Mouse (Mus musculus): ENCODE measurements around the gene Zfp511.

Gene Zfp511

DNA sequence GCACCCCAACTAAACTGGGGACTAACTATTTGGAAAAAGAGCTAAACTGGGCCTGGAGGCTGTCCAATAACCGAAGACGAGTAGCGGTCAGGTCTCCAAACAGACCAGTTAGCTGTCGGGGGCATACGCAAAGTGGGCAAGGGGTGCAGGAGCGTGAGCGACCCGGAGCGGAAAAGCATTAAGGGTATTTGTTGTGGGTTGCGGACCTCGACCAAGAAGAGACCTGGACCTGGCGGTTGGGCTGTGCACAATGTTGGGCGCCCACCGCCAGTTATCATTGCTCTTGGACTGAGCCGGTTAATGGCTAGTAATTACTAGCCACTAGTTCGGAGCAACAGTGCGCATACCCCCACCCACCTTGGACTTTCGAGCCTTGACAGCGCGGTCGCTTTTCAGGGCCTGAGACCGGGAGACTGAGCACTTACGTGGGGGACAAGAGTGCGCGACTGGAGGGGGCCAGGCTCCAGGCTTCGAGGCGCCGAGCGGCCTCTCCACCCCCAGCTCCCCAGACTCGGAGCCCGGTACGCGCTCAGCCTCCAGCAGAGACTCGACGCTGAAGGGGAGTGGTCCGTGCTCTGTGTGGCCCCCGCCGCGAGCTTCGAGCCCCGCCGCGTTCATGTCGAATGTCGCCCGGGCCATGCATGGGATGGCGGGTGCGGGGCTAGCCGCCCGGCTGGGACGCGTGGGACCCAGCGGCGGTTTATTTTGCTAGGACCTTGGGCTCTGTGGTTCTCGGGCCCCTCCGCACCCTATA lies 12.3 kb downstream of the Zfp511 start, which contains the start of gene Msx3:
Gene Msx3 (minus strand): TSS at position 729 of the 754 bp plus-strand sequence.
- no peak for DNase-seq (ENCODE audit: low spot score)

GRCm38 (mm10) chr7:140049115-140049689 lies 13.0 kb downstream of the Zfp511 start:
- peak; percentile 19 for DNase-seq (ENCODE audit: low spot score)

DNA sequence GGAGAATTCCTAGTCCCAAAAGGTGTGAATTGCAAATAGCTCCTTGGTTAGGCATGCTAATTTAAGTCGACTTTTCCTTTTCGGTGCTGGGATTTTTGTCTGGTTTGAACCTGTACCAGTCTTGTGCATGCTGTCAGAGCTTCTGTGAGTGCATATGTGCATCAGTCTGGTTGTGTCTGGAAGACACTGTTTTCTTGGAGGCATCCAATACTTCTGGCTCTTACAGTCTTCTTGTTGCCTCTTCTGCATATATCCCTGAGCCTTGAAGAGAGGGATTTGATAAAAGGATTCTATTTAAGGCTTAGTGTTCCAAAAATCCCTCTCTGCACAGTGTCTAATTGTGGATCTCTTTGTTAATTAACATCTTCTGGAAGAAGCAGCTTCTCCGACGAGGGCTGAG lies 17.9 kb downstream of the Zfp511 start:
- no peak for DNase-seq (ENCODE audit: low spot score)

GRCm38 (mm10) chr7:140057413-140058407 lies 21.5 kb downstream of the Zfp511 start:
- DNase-seq (ENCODE audit: low spot score), result no peak

- DNase-seq (ENCODE audit: low spot score), result no peak
Observed at GRCm38 (mm10) chr7:140058528-140058927, 22.3 kb downstream of the Zfp511 start.

- DNase-seq (ENCODE audit: low spot score), result no peak
Observed at GRCm38 (mm10) chr7:140059601-140060000, 23.4 kb downstream of the Zfp511 start.

DNA sequence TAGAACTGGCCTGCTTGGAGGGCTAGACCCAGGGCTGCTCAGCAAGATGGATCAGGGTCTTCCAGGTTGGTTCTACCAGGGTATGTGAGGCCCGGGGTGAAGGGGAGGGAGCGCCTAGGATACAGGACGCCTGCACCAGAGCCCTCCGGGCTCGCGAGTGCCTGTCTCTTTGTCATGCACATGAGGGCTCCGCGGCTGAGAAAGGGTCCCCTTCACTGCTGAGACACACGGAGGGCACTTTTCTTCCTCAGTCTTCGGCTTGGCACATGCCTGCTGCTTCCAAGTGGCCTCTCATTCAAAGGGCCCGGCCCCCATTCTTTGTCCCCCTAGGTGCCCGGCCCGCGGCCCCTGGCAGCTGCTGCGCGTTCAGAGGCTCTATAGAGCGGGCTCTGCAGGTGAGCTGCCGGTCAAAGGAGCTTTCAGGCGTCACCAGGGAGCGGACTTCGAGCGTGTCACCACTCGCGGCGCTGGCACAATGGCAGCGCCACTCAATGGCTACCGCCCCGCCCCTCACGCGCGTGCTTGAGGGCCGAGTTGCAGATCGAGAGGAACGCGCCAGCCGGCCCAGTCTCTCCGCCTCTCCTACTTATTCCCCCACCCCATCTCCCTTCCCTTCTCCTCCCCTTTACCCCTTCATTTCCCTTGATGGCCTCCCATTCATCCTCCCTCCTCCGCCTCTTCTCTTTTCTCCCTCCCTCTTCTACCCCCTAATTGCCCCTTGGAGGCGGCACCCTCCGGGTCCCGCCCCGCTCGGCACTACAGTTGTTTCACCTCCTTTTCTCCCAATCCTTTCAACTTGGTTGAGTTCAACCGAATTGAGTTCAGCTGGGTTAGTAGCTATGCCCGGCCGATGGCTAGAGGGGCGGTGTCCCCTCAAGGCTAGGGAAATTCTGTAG lies 25.0 kb downstream of the Zfp511 start:
- DNase-seq (ENCODE audit: low spot score), result peak; percentile 36

- DNase-seq (ENCODE audit: low spot score), result no peak
Observed at GRCm38 (mm10) chr7:140061832-140062130, 25.6 kb downstream of the Zfp511 start.

GRCm38 (mm10) chr7:140062307-140062706 lies 26.1 kb downstream of the Zfp511 start:
- no peak for DNase-seq (ENCODE audit: low spot score)

DNA sequence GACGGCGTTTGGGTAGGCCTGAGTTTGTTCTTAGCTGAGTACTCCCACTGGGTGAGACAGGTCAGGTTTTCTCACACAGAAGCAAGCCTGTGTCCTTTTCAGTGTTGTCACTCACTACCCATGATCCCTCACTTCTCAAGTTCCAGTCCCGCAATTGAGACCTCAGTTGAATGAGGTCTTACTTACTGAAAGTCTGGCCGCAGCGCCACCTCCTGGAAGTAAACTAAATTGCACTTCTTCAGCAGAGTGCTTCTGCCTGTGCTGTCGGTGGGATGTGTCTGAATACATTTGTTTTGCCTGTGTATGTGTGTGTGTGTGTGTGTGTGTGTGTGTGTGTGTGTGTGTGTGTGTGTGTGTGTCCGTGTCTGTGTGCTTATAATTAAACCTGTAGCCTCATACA lies 26.9 kb downstream of the Zfp511 start:
- peak; percentile 72 for DNase-seq (ENCODE audit: low spot score)

DNA sequence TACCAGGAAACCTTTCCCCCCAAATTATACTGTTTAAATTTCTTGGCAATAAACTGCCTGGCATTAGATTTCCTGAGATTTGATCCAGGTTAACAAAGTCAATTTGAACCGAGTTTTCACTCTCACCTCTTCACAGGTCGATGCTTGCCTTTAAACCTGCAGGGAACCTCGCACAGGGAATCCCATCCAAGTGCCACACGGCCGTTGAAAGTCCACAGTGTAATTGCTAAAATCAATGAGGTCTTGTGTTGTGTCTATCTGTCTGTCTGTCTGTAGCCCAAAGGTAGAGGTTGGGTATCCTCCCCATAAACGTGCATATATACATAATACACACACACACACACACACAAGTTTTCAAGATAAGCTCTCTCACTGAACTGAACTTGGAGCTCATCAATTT lies 31.2 kb downstream of the Zfp511 start:
- no peak for DNase-seq (ENCODE audit: low spot score)

DNA sequence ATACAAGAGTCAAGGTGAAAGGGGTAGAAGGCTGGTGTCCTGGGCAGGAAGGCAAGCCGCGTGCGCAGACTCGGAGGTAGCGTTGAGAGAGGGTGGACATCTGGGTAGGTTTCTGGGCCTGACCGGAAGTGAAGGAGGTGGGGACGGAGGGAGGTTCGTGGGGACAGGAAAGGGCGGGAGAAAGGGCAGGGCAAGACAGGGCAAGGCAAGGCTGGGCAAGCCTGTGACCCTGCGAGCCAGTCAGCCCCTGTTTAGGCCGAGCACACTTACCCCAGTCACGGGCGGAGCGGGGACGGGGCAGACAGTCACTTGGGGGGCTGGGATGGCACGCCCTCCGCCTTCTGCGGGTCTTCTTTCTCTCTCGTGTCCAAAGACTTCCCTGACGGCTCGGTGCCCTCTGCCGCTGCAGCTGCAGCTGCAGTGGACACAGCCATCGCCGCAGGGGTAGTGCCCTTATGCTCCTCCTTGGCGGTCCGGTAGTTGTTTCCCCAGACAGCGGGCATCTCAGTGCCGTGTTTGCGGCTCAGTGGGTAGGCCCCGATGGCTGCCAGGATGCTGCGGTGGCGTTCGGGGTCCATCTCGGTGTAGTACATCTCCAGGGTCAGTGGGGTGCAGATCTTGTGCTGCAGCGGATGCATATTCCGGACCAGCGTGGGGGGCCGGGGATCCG lies 34.0 kb downstream of the Zfp511 start:
- no peak for DNase-seq (ENCODE audit: low spot score)

DNA sequence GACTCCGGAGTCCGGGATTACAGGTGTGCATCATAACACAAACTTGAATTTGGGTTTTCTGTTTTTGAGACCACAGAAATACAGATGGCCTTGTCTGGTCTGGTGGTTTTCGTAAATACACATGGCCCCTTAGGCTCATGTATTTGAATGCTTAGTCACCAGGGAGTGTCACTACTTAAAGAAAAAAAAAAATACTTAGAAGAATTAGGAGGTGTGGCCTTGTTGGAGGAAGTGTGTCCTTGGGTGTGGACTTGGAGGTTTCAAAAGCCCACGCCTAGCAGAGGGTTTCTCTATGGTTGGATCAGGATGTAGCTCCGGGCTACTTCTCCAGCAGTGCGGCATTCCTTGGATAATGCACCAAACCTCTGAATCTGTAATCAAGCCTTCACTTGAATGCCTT lies 41.5 kb downstream of the Zfp511 start:
- DNase-seq (ENCODE audit: low spot score), result no peak

DNA sequence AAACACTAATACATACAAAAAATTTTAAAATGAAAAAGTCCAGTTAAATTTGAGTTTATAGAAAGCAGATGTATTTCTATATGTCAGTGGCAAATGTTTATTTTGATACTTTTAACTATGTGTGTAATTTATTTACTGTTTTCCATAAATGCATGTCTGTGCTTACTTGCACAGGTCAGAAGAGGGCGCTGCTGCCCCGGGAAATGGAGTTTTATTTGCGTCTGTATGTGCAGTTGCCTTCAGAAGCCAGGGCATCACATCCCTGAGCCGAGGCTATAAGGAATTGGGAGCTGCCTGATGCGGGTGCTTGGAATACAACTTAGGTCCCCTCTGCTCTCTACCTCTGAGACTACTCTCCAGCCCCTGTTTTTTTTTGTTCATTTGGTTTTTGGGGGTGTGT lies 42.5 kb downstream of the Zfp511 start:
- DNase-seq (ENCODE audit: low spot score), result peak; percentile 67

DNA sequence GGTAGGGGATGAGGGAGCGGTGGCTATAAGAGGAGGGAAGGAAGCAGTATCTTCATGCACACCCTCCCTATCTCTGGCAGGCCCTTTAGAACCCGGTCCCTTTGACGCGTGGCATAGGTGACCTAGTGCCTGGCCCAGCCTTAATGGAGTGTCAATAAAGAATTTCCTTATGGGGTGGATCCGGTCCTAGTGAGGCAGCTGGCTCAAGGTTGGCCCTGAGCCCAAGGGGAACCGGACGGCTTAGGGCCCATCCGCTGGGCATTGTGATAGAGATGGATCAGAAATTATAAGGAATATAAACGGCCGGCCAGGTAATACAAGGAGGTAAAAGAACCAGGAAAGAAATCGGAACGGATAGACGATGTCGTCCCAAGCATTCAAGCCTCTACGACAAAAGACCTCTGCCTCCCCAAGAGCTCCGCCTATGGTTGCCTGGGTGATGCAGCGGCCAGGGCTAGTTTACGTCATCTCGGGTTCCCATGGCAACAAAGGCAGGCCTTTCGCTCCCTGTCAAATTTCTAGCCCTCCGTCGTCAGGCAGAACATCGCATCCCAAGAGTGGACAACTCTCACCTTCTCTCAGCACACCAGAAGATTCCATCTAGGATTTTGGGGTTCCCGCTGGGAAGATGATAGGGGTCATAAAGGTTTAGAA lies 44.4 kb downstream of the Zfp511 start:
- peak; percentile 62 for DNase-seq (ENCODE audit: low spot score)

DNA sequence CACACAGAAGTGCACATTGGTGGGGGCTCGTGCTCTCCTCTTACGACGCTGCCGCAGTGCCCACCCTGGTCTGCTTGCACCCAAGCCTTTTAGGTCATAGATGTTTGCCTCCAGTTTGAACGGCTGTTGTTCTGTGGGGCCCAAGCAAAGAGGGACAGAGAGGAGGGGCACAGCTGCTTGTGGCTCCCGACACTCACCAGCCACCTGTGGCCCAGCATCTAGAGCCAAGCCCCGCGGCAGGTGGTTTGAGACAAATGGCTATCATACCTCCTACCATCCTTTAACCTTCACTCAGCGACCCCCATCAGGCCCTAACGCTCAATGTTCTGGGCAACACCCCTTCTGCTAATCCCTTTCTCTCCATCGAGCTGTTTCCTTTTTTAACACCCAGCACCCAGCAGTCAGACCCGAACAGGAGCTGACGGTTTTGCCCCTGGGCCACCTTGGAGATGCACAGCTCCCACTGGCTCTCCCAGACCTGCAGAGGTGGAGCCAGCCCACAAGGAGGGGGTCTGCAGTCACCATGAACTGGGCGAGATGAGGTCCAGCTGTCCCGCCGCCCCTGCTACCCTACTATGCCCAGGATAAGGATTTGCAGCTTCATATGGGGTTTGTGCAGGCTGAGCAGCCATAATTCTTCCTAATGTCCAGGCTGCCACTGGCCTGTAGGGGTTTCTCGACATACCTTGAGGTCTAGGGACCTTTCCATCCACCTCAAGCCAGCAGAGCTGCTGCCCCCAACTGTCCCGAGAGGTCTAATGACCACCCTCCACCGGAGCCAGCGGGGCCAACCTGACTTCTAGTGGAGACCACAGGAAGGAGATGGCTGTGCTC lies 45.4 kb downstream of the Zfp511 start:
- DNase-seq (ENCODE audit: low spot score), result no peak

GRCm38 (mm10) chr7:140082242-140082678 lies 46.1 kb downstream of the Zfp511 start, which contains the start of gene Caly:
Gene Caly, minus strand, starts transcription at chr7:140082548.
- DNase-seq (ENCODE audit: low spot score), result no peak
